Mouse (Mus musculus) neural tube, embryonic 15.5 days (tissue): ENCODE data around the gene Plcz1. TPM values are rescaled to one million over a fixed set of nuclear protein-coding genes. Genes with fewer than 3 reads are reported as not detected.

Experiments used
- ATAC-seq: fragments of 200-750 bp; cut with Nextera tagmentation; 2 replicates; pipeline ENCODE4 v1.8.0; 2017; ENCODE audit warnings: mild to moderate bottlenecking, moderate TSS enrichment, moderate library complexity; ENCODE audit not compliant: low FRiP score
- H3K27ac ChIP-seq: fragments of 300-500 bp; sonication (generic); replicated peaks from 2 replicates; pipeline ENCODE4 v1.5.1; 2015; ENCODE audit warnings: mild to moderate bottlenecking, inconsistent platforms
- H3K27me3 ChIP-seq: fragments of 300-500 bp; sonication (generic); replicated peaks from 2 replicates; pipeline ENCODE4 v1.6.1; 2015; ENCODE audit warnings: inconsistent platforms
- H3K36me3 ChIP-seq: fragments of 300-500 bp; sonication (generic); 2 replicates; pipeline ENCODE4 v1.6.1; 2015; ENCODE audit warnings: inconsistent platforms
- H3K4me1 ChIP-seq: fragments of 300-500 bp; sonication (generic); 2 replicates; pipeline ENCODE4 v1.6.1; 2015; ENCODE audit warnings: inconsistent platforms
- H3K4me2 ChIP-seq: fragments of 300-500 bp; sonication (generic); 2 replicates; pipeline ENCODE4 v1.6.1; 2015; ENCODE audit warnings: inconsistent platforms, mild to moderate bottlenecking, moderate library complexity
- H3K4me3 ChIP-seq: fragments of 300-500 bp; sonication (generic); replicated peaks from 2 replicates; pipeline ENCODE4 v1.5.1; 2015; ENCODE audit warnings: mild to moderate bottlenecking, inconsistent platforms
- H3K9ac ChIP-seq: fragments of 300-500 bp; sonication (generic); replicated peaks from 2 replicates; pipeline ENCODE4 v1.6.1; 2015; ENCODE audit warnings: mild to moderate bottlenecking, inconsistent platforms
- H3K9me3 ChIP-seq: fragments of 300-500 bp; sonication (generic); replicated peaks from 2 replicates; pipeline ENCODE4 v1.6.1; 2016; ENCODE audit warnings: inconsistent platforms
- WGBS: fragments of 180-500 bp; shearing (Covaris S2); methylation state at CpG from one replicate; pipeline ENCODE4 v1.1.7; 2015; ENCODE audit warnings: mixed read lengths; 5-methylcytosine and 5-hydroxymethylcytosine counted together
- polyA plus RNA-seq: library from polyadenylated mRNA; unstranded; fragments of >200 nt; fragmentation: Nextera tagmentation; extraction: Ambion mirVana; gene quantifications from 2 replicates; pipeline ENCODE4 v1.2.1, GENCODE M21; 2015

The Plcz1 gene
- polyA plus RNA-seq, 1 experiment from 2014 or later = 0.22 TPM

- no peak for ATAC-seq
- no peak overlapping the region for H3K27ac ChIP-seq
- H3K4me1 ChIP-seq = no peaks in the 10 kb centered on the region
- no peaks in the 10 kb centered on the region for H3K36me3 ChIP-seq
- H3K9me3 ChIP-seq = no peaks in the 10 kb centered on the region
- 85% methylated on average over 8 of the region's 8 CpGs for WGBS
- no peak overlapping the region for H3K9ac ChIP-seq
- no peak overlapping the region for H3K4me3 ChIP-seq
- no peak overlapping the region for H3K4me2 ChIP-seq
- no peaks in the 10 kb centered on the region for H3K27me3 ChIP-seq
These were observed 94.0 kb downstream of the Plcz1 start for GRCm38 (mm10) chr6:139947106-139947879.

Other genes with a start within 250 kb of the Plcz1 start
- not detected in 2 replicates for gene Capza3, start 205 bp downstream of the Plcz1 start, polyA plus RNA-seq